Comparison of ENCODE assay signal across 26 mouse cellular contexts in genomic region chr9:15869456-15869855, GRCm38 (mm10). TPM values are rescaled to one million over a fixed set of nuclear protein-coding genes. Genes with fewer than 3 reads are reported as not detected.
"Had no signal": no experiment of that assay in that cellular context is flagged by ENCODE, and none has a peak within 500 bp of the region (broad histone marks: within the 10 kb centered on the region; RNA-seq: fewer than 3 reads in every experiment).

No protein-coding gene starts in this region.

- H3K27ac ChIP-seq: lung, embryonic 15.5 days; macrophage; neural tube, embryonic 13.5 days; neural tube, embryonic 15.5 days had no signal

- H3K9ac ChIP-seq: liver, postnatal 0 days; lung, embryonic 15.5 days; neural tube, embryonic 13.5 days; neural tube, embryonic 15.5 days had no signal

- H3K9me3 ChIP-seq: lung, embryonic 15.5 days; neural tube, embryonic 13.5 days; neural tube, embryonic 15.5 days had no signal

- H3K36me3 ChIP-seq: lung, embryonic 15.5 days; neural tube, embryonic 13.5 days; neural tube, embryonic 15.5 days had no signal

- DNase-seq: liver, postnatal 0 days; lung, adult 2 months; lung, postnatal 14 days; lung, postnatal 36 days; midbrain, embryonic 14.5 days; right cerebral cortex, postnatal 25 days; right cerebral cortex, postnatal 4 days; spleen, adult 18-20 months; thymus, adult 18-20 months; thymus, postnatal 14 days; thymus, postnatal 36 days had no signal

- H3K4me2 ChIP-seq: lung, embryonic 15.5 days; midbrain, embryonic 11.5 days; neural tube, embryonic 13.5 days; neural tube, embryonic 15.5 days had no signal

- H3K4me1 ChIP-seq: lung, embryonic 15.5 days; megakaryocyte, embryonic 14.5 days had no signal

- ATAC-seq: liver, postnatal 0 days; midbrain, embryonic 16.5 days had no signal

- H3K4me3 ChIP-seq: lung, embryonic 15.5 days; megakaryocyte, embryonic 14.5 days; myocyte; neural tube, embryonic 13.5 days; neural tube, embryonic 15.5 days had no signal

RNA-seq across cellular contexts. Expression of gene Mtnr1b, which starts 4.9 kb away (rescaled TPM):
- total RNA-seq: megakaryocyte progenitor cell, adult 5-6 weeks had no signal
- polyA plus RNA-seq: liver, postnatal 0 days; lung, adult 2 months; lung, embryonic 15.5 days; lung, postnatal 0 days; macrophage; midbrain, embryonic 11.5 days; midbrain, embryonic 14.5 days; midbrain, embryonic 16.5 days; myocyte; neural tube, embryonic 11.5 days; neural tube, embryonic 13.5 days; neural tube, embryonic 15.5 days; small intestine, adult 2 months; stomach, embryonic 14.5 days; stomach, embryonic 16.5 days; thymus, postnatal 0 days had no signal
